Mouse (Mus musculus): ENCODE measurements around the gene Kdelr1. TPM values are rescaled to one million over a fixed set of nuclear protein-coding genes. Genes with fewer than 3 reads are reported as not detected.

Kdelr1 gene
- polyA plus RNA-seq, 1 experiment from 2014 or later, result 81.3 TPM

DNA sequence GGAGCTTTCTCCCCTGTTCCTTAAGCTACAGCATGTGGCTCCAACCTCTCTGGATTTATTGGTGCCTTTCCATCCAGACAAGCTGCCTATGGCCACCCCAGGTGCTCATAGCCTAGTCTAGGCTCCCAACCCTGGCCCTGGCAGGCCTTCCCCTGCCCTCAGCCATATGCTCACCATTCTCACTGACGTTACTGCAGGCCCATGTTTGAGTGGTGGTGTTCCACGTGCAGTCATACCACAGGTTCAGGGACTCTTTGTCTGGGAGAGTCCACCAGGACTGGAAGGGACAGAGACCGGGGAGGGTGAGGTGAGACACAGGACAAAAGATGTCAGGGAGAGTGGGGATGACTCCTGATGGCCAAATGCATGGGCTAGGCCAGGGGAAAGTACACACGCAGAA is 47.2 kb downstream of the Kdelr1 start:
- TF ChIP-seq CTCF (IDR thresholded peaks at IDR 0.05; ENCODE audit: low read depth), result no peak
- Histone ChIP-seq H3K4me3 (replicated peaks; ENCODE audit: low read depth, low read length) (peak overlapping the region; percentile 49), H3K9ac (ENCODE audit: low read depth, low read length) (peak overlapping the region; percentile 60; the same call in 1 of the 2 replicates), H3K4me1 (replicated peaks; ENCODE audit: insufficient read depth, low read length) (peaks cover 45% of the 10 kb centered on the region), H3K27me3 (ENCODE audit: insufficient read depth, low read length) (no peaks in the 10 kb centered on the region), H3K27ac (no peak overlapping the region), H3K4me2 (ENCODE audit: low read length) (peak overlapping the region; percentile 64), H3K36me3 (ENCODE audit: insufficient read depth, low read length) (no peaks in the 10 kb centered on the region), H3K9me3 (replicated peaks; ENCODE audit: low read length) (no peaks in the 10 kb centered on the region)
- DNase-seq (ENCODE audit: low spot score), result no peak
- WGBS, result 67% methylated on average over 4 of the region's 4 CpGs
- no peak for ATAC-seq (replicated peaks; ENCODE audit: low FRiP score, low read depth)

DNA sequence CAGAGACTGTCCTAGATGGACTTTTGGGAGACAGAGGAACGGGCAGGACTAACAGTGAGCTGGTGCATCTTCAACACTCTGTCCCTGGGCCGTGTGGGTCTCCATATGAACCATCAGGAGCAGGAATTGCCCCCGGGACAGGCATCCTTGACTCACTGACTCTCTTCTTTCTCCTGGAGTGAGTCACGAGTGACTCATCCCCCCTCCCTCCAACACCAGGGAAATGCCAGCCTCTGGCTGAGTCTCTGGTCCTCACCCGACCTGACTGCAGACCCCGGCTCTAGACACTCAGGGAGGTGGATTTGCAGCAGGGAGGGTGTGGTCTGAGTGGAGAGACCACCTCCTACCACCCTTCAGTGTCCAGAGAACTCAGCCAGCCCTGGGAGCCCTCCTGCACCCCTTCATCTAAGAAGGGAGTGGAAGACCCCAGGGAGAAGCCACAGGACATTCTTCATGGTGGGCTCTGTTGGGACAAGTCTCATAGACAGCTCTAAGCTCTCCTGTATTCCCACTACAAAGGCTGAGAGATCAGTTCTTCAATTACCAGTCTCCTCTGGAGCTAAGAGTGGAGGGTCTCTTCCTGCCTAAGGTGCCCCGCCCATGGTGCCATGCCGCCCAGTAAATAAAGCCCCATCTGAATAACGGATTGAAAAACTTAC is 48.1 kb downstream of the Kdelr1 start:
- H3K27me3 ChIP-seq (ENCODE audit: insufficient read depth, low read length), result no peaks in the 10 kb centered on the region
- H3K4me3 ChIP-seq (replicated peaks; ENCODE audit: low read depth, low read length), result peak overlapping the region; percentile 49
- 13% methylated on average over 9 of the region's 9 CpGs for WGBS
- H3K4me1 ChIP-seq (replicated peaks; ENCODE audit: insufficient read depth, low read length), result peaks cover 45% of the 10 kb centered on the region
- no peaks in the 10 kb centered on the region for H3K36me3 ChIP-seq (ENCODE audit: insufficient read depth, low read length)
- ATAC-seq (replicated peaks; ENCODE audit: low FRiP score, low read depth), result no peak
- peak overlapping the region; percentile 60 for H3K9ac ChIP-seq (ENCODE audit: low read depth, low read length)
- peak overlapping the region; percentile 64 for H3K4me2 ChIP-seq (ENCODE audit: low read length)
- peak; percentile 56 for DNase-seq (ENCODE audit: low spot score)
- peak overlapping the region; percentile 90 for H3K27ac ChIP-seq
- no peaks in the 10 kb centered on the region for H3K9me3 ChIP-seq (replicated peaks; ENCODE audit: low read length)
- TF ChIP-seq CTCF (IDR thresholded peaks at IDR 0.05; ENCODE audit: low read depth), result no peak

DNA sequence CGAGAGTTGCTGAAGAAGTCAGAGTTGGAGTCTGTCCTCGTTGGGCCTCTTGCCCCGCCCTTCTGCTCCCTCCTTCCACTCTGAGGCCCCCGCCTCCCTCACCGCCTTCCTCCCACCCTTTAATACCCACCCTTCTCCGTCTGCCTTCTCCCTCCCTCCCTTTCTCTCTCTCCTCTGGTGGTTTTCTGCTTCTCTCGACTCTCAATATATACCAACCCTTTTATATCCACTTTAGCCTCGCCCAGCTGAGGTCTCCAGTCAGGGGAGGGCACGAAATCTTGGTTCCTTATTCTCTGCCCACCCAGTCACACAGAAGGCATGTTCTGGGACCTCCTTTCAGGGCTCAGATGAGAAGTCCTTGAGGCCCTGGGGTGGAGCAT is 48.7 kb downstream of the Kdelr1 start, which contains the start of gene Emp3:
Gene Emp3 (minus strand): TSS at position 163 of the 380 bp plus-strand sequence.
- DNase-seq (ENCODE audit: low spot score), result peak; percentile 86
- H3K27ac ChIP-seq, result peak within 1 kb of the TSS; percentile 90
- peak within 1 kb of the TSS; percentile 49 for H3K4me3 ChIP-seq (replicated peaks; ENCODE audit: low read depth, low read length)
- no peaks in the 10 kb centered on the region for H3K9me3 ChIP-seq (replicated peaks; ENCODE audit: low read length)
- H3K27me3 ChIP-seq (ENCODE audit: insufficient read depth, low read length), result no peaks in the 10 kb centered on the region
- H3K4me2 ChIP-seq (ENCODE audit: low read length), result peak within 1 kb of the TSS; percentile 64
- peak within 1 kb of the TSS; percentile 60 for H3K9ac ChIP-seq (ENCODE audit: low read depth, low read length)
- no peak for ATAC-seq (replicated peaks; ENCODE audit: low FRiP score, low read depth)
- no peaks in the 10 kb centered on the region for H3K36me3 ChIP-seq (ENCODE audit: insufficient read depth, low read length)
- TF ChIP-seq CTCF (IDR thresholded peaks at IDR 0.05; ENCODE audit: low read depth), result no peak
- WGBS, result 17% methylated on average over 9 of the region's 9 CpGs
- peaks cover 41% of the 10 kb centered on the region for H3K4me1 ChIP-seq (replicated peaks; ENCODE audit: insufficient read depth, low read length)

DNA sequence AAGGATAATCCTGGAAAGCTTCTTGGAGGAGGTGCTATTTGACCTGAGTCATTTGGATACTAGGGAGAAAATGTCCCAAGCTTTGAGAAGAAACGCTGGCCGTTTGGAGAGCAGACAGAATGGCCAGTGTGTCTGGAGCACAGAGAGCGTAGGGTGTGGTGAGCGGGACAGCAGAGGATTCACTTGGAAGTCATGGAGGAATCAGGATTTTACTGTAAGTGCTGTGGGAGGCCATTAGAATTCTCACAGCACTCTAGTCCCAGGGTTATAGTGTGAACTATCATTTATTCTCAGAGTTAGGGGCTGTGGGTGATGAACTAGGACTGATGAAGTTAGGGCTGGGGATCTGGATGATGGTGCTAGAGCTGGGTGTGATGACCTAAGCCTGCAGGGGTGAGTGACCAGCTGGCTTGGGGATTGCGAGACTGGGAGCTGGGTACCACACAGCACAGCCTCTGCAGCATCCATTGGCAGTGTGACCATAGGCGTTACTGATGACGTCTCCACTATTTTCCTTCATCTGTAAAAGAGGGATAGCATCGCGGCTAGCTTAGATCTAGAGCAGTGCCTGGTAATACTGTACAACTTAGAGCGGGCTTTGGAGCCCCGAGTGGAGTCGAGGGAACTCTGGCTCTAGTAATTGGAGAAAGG is 49.5 kb downstream of the Kdelr1 start:
- DNase-seq (ENCODE audit: low spot score) (no peak), ATAC-seq (replicated peaks; ENCODE audit: low FRiP score, low read depth) (no peak)
- Histone ChIP-seq H3K9ac (ENCODE audit: low read depth, low read length) (no peak overlapping the region), H3K9me3 (replicated peaks; ENCODE audit: low read length) (no peaks in the 10 kb centered on the region), H3K27ac (peak overlapping the region; percentile 90), H3K4me1 (replicated peaks; ENCODE audit: insufficient read depth, low read length) (peaks cover 34% of the 10 kb centered on the region), H3K4me3 (replicated peaks; ENCODE audit: low read depth, low read length) (no peak overlapping the region), H3K36me3 (ENCODE audit: insufficient read depth, low read length) (no peaks in the 10 kb centered on the region), H3K27me3 (ENCODE audit: insufficient read depth, low read length) (no peaks in the 10 kb centered on the region), H3K4me2 (ENCODE audit: low read length) (0 out of 2 replicates have a peak overlapping the region, but pooled peaks have one; percentile 56)
- no peak for TF ChIP-seq CTCF (IDR thresholded peaks at IDR 0.05; ENCODE audit: low read depth)
- 75% methylated on average over 12 of the region's 12 CpGs for WGBS

DNA sequence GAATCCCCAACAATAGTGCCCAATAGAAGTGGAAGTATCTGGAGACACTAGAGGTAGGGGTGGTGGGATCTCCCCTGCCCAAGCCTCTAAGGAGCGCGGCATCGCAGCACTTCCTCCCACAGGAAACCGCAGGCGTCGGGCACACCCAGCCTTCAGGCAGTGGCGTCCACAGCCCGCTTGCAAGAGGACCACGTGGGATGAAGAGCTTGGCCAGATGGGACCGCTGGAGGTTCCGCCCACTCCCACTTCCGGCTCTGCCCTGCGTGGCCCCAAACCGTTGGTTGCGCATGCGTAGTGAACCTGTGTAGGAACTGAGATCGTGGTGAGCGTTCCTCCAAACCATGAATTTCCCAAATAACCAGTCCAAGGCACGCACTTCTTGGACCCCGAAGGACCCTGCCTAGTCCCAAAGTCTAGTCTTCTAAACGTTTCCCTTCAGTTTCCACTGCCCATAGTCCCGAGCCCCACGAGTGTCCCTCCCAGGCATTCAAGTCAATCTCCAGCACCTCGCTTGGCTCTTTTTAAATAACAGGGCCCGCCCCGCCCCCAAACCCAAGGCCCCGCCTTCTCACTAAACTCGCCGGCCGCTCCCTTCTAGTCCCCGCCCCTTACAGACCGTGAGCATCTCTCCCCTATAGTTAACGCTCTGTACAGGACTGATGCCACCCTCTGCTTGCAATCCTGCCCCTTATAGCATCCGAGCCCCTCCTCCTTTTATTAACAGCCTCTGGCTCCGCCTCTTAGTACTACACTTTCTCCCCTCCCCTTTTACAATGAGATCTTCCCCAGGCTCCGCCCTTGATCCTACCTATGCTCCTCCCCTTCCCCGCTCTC is 50.6 kb downstream of the Kdelr1 start:
- H3K9me3 ChIP-seq (replicated peaks; ENCODE audit: low read length), result no peaks in the 10 kb centered on the region
- peak; percentile 100 for DNase-seq (ENCODE audit: low spot score)
- peak overlapping the region; percentile 39 for H3K4me3 ChIP-seq (replicated peaks; ENCODE audit: low read depth, low read length)
- peak overlapping the region; percentile 56 for H3K4me2 ChIP-seq (ENCODE audit: low read length)
- under 1% methylated on average over 37 of the region's 37 CpGs for WGBS
- no peaks in the 10 kb centered on the region for H3K36me3 ChIP-seq (ENCODE audit: insufficient read depth, low read length)
- no peaks in the 10 kb centered on the region for H3K27me3 ChIP-seq (ENCODE audit: insufficient read depth, low read length)
- peak overlapping the region; percentile 42; the same call in 1 of the 2 replicates for H3K9ac ChIP-seq (ENCODE audit: low read depth, low read length)
- 0 out of 2 replicates have a peak, but pooled peaks have one; percentile 2 for TF ChIP-seq CTCF (IDR thresholded peaks at IDR 0.05; ENCODE audit: low read depth)
- H3K4me1 ChIP-seq (replicated peaks; ENCODE audit: insufficient read depth, low read length), result peaks cover 23% of the 10 kb centered on the region
- peak overlapping the region; percentile 90 for H3K27ac ChIP-seq
- ATAC-seq (replicated peaks; ENCODE audit: low FRiP score, low read depth), result peak; percentile 94

All from kidney, postnatal 0 days (tissue).